Mouse (Mus musculus): ENCODE data around the gene Ttll3. TPM values are rescaled to one million over a fixed set of nuclear protein-coding genes. Genes with fewer than 3 reads are reported as not detected.

Ttll3 gene
- total and polyA plus RNA-seq, 3 experiments = 5.7 to 11.2 TPM; not detected in 1

GRCm38 (mm10) chr6:113442442-113443090, 53.5 kb downstream of the Ttll3 start, which contains the start of gene Jagn1:
Gene Jagn1 (plus strand): TSS chr6:113442569.
- peak within 1 kb of the TSS; percentile 55 for H3K27ac ChIP-seq (ENCODE audit: control insufficient read depth, low read depth, low read length)
- DNase-seq (ENCODE audit: low read depth, low spot score) = peak; percentile 95
- no peaks in the 10 kb centered on the region for H3K27me3 ChIP-seq (ENCODE audit: control insufficient read depth in 1 of 2, insufficient read depth in 2 of 2, low read length in 2 of 2)
- peak within 1 kb of the TSS; percentile 94 for H3K9ac ChIP-seq (ENCODE audit: control insufficient read depth, low read depth, low read length, poor library complexity, severe bottlenecking)
- H3K9me3 ChIP-seq (replicated peaks; ENCODE audit: insufficient read depth, low read length) = no peaks in the 10 kb centered on the region
- peak within 1 kb of the TSS; percentile 85 to 89 for H3K4me3 ChIP-seq (ENCODE audit: control insufficient read depth in 1 of 2, insufficient read depth in 1 of 2, low read depth in 2 of 2, low read length in 2 of 2)
- peaks cover 7 to 13% of the 10 kb centered on the region in 2 experiments for H3K36me3 ChIP-seq (ENCODE audit: control insufficient read depth in 1 of 2, insufficient read depth in 2 of 2, low read length in 2 of 2)
- H3K4me1 ChIP-seq (ENCODE audit: control insufficient read depth in 1 of 2, insufficient read depth in 2 of 2, low read length in 2 of 2) = peaks cover 4 to 16% of the 10 kb centered on the region in 2 experiments
- H3K79me2 ChIP-seq (ENCODE audit: control insufficient read depth, insufficient read depth, low read length, poor library complexity) = peaks cover 18% of the 10 kb centered on the region
- TF ChIP-seq USF1 (IDR thresholded peaks at IDR 0.05; ENCODE audit: low read depth, low read length) (no peak), POLR2AphosphoS2 (IDR thresholded peaks at IDR 0.05; ENCODE audit: low read length) (peak; percentile 93; the same call in 1 of the 2 replicates), MEF2A (IDR thresholded peaks at IDR 0.05; ENCODE audit: extremely low read depth, insufficient replicate concordance, low read depth, low read length, poor library complexity, severe bottlenecking) (no peak), JUND (IDR thresholded peaks at IDR 0.05; ENCODE audit: low read depth, low read length) (no peak), KAT2A (conservative IDR thresholded peaks at IDR 0.05; ENCODE audit: low read depth, low read length) (no peak; the same call in 1 of the 2 replicates), TCF12 (IDR thresholded peaks at IDR 0.05; ENCODE audit: low read depth, low read length) (peak; percentile 75), SIN3A (IDR thresholded peaks at IDR 0.05; ENCODE audit: low read length) (peak; percentile 96), RCOR1 (IDR thresholded peaks at IDR 0.05; ENCODE audit: low read depth, low read length) (no peak), UBTF (IDR thresholded peaks at IDR 0.05; ENCODE audit: borderline replicate concordance, insufficient read depth, low read depth, low read length) (no peak), HCFC1 (IDR thresholded peaks at IDR 0.05; ENCODE audit: low read depth, low read length) (peak; percentile 92), POLR2AphosphoS5 (IDR thresholded peaks at IDR 0.05; ENCODE audit: borderline replicate concordance, low read depth, low read length) (no peak), ZKSCAN1 (IDR thresholded peaks at IDR 0.05; ENCODE audit: low read depth, low read length) (no peak), GABPA (IDR thresholded peaks at IDR 0.05; ENCODE audit: low read depth, low read length) (no peak; the same call in 1 of the 2 replicates), EP300 (IDR thresholded peaks at IDR 0.05; ENCODE audit: low read depth in 1 of 2, low read length in 2 of 2) (peak in 1 of 2 experiments; percentile 17; a peak in 1 of 4 replicates), ETS1 (IDR thresholded peaks at IDR 0.05; ENCODE audit: low read depth, low read length) (peak; percentile 21; the same call in 1 of the 2 replicates), E2F4 (IDR thresholded peaks at IDR 0.05; ENCODE audit: borderline replicate concordance, low read depth, low read length) (0 out of 2 replicates have a peak, but pooled peaks have one; percentile 16), USF2 (IDR thresholded peaks at IDR 0.05; ENCODE audit: borderline replicate concordance in 1 of 2, insufficient read depth in 1 of 2, low read depth in 1 of 2, low read length in 2 of 2) (no peak), MAFK (IDR thresholded peaks at IDR 0.05; ENCODE audit: borderline replicate concordance, low read depth, low read length) (no peak), CTCF (IDR thresholded peaks at IDR 0.05 in 2 of 3, conservative IDR thresholded peaks at IDR 0.05 in 1 of 3; ENCODE audit: control insufficient read depth in 1 of 3, insufficient read depth in 1 of 3, low read depth in 2 of 3, low read length in 3 of 3, poor library complexity in 1 of 3, severe bottlenecking in 1 of 3) (0 out of 6 replicates have a peak, but pooled peaks of 1 of the 3 experiments have one; percentile 3), MYC (IDR thresholded peaks at IDR 0.05; ENCODE audit: low read depth, low read length) (peak; percentile 97), ZNF384 (IDR thresholded peaks at IDR 0.05; ENCODE audit: low read depth, low read length) (no peak), ZC3H11A (IDR thresholded peaks at IDR 0.05; ENCODE audit: low read depth, low read length) (no peak), POLR2A (IDR thresholded peaks at IDR 0.05; ENCODE audit: control insufficient read depth in 1 of 2, insufficient read depth in 1 of 2, low read depth in 1 of 2, low read length in 2 of 2, poor library complexity in 1 of 2) (peak; percentile 83 to 94), CHD1 (IDR thresholded peaks at IDR 0.05; ENCODE audit: low read depth, low read length) (0 out of 2 replicates have a peak, but pooled peaks have one; percentile 3), MXI1 (IDR thresholded peaks at IDR 0.05; ENCODE audit: low read depth, low read length) (peak; percentile 98), TAL1 (IDR thresholded peaks at IDR 0.05; ENCODE audit: low read length) (no peak), ELF1 (IDR thresholded peaks at IDR 0.05; ENCODE audit: low read depth, low read length) (peak; percentile 93), BHLHE40 (IDR thresholded peaks at IDR 0.05; ENCODE audit: borderline replicate concordance, low read depth, low read length) (no peak), NRF1 (IDR thresholded peaks at IDR 0.05; ENCODE audit: insufficient read depth, low read depth, low read length, poor library complexity, severe bottlenecking) (peak; percentile 80), TBP (IDR thresholded peaks at IDR 0.05; ENCODE audit: low read depth, low read length) (peak; percentile 94), MAX (IDR thresholded peaks at IDR 0.05; ENCODE audit: low read length) (peak; percentile 80), MYB (IDR thresholded peaks at IDR 0.05; ENCODE audit: low read depth, low read length) (no peak), NELFE (IDR thresholded peaks at IDR 0.05; ENCODE audit: low read depth, low read length) (peak; percentile 90), SMC3 (IDR thresholded peaks at IDR 0.05; ENCODE audit: low read depth, low read length) (no peak), MAZ (IDR thresholded peaks at IDR 0.05; ENCODE audit: low read depth, low read length) (no peak), RAD21 (IDR thresholded peaks at IDR 0.05; ENCODE audit: low read depth, low read length) (no peak)
